Mouse (Mus musculus): ENCODE data around the gene Dnah6.

The Dnah6 gene

DNA sequence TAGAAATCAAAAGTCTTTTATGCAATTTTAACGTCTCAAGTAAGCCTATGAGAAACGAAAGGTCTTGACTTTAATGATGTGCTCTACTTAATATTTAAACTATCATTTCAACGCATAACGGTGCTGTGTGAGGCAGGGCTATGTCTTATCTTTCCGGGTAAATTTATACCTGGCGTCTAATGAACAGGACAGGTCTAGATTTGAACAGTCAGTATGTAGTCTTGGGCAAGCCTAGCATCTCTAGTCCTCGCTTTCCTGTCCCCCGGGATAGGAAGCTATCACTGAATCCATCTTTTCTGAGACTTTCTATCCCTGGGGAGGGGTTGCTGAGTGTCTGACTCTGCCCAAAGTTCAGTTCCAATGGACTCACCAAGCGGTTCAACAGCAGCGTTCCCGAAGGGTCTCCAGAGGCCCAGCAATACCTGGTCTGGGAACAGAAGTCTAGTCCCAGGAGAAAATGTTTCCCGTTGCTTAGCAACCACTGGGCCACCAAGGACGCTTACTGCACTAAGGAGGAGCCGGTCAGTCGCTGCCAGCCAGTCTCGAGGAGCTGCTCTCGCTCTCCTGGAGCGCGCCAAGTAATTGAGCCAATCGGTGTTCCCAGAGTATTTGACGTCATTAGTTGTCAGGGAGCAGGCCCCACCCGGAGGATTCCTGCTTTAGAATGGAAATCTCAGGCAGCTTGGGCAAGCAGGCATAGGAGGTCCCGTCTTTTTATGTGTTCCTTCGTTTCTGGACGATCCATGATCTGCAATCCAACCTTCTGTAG, at the start of gene Dnah6:
Gene Dnah6, minus strand, starts transcription at position 463 of the 769 bp plus-strand sequence.
- peak; percentile 45 to 52 for DNase-seq

DNA sequence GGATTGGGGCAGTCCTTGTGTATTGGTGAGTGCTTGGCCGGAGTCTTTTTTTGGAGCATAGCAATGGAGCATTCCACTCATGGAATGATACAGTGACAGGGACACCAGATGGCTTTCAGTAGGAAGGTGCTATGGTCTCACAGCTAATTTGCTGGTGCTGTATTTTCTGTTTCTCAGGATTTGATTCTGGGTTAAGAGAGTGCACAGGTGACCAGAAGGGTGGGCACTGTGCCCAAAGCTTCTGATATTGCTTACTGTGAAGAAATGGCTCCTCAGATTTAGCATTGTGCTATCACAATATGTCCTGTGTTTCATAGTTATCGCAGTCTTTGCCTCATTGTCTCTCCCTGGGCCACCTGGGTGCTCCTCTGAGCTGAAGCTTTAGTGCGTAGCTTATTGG, 47.9 kb upstream of the Dnah6 start:
- DNase-seq = no peak

DNA sequence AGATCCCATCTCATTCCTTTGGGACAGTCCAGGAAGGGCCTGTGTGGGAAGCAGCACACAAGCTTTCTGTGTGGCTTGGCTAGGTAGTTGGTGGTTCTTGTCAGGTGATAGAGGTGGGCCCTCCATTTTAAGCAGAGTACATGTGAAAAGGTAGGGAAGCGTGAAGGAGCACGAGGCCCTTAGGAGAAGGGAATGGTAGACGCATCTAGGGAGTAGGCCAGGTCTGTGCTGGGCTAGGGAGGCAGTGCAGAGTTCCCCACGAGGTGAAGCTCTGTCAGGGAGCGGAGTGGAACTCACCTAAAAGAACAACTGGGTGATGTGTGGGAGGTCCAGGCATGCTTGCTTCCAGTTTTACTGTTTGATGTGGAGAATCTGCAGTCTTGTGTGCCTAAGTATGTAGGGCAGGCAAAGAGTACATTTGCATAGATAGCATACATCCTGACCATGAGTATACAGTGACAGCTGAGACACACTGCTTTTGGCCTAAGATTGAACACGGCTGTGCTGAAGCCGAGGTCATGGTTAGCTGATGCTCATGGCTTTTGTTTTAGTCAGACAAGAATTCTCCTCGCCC, 46.4 kb upstream of the Dnah6 start:
- no peak for DNase-seq

DNA sequence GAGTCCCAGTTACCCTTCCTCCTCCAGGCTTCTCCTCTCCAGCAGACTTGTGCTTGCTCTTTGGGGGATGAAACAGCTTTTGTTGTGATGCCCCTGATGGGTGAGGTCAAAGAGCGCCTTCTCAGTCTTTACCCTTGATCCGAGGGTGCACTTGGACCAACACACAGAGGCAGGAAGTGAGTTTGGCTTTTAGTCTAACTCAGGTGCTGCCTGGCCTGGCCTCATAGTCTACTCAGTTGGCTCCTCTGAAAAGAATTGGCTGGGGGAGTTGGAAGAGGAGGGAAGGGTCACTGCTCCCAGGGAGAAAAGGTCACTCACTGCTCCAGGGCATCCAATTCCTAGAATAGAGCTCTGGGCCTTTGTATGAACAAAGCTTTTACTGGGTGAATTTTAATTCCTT, 43.4 kb upstream of the Dnah6 start:
- DNase-seq = no peak

DNA sequence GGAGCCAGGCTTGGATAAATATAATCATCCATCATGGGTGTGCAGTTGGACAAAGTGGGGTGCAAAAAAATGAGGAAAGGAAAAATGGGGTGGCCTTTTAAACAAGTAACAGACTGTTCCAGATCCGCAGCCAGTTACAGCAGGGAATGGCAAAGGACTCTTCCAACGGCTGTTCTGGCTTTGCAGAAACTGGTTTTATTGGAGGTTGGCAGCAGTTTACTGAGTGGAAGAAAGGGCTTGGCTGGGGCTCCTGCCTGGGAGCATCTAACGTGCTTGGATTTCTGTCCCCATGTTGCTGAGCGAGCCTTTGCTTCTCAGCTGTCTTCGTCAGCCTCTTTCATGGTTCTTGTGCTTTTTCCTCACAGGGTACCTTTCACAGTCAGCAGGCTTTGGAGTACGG, 38.7 kb upstream of the Dnah6 start:
- no peak for DNase-seq

DNA sequence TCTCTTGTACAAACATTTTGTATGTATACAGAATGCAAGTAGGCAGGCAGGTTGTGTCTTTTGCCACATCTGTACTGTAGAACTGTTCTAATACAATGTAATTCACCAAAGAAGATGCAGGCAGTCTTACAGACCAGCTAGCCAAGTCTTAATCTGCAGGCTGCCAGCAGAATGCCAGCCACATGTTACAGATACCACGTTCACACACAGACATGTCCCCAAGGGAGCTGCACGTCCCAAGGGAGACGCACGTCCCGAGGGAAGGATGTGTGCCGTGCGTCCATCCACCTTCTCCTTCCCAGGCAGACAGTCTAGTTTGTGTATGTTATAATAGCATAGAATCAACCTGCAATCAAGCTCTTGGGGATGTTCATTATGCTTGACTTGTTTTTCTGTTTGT, 35.6 kb upstream of the Dnah6 start:
- DNase-seq = no peak

DNA sequence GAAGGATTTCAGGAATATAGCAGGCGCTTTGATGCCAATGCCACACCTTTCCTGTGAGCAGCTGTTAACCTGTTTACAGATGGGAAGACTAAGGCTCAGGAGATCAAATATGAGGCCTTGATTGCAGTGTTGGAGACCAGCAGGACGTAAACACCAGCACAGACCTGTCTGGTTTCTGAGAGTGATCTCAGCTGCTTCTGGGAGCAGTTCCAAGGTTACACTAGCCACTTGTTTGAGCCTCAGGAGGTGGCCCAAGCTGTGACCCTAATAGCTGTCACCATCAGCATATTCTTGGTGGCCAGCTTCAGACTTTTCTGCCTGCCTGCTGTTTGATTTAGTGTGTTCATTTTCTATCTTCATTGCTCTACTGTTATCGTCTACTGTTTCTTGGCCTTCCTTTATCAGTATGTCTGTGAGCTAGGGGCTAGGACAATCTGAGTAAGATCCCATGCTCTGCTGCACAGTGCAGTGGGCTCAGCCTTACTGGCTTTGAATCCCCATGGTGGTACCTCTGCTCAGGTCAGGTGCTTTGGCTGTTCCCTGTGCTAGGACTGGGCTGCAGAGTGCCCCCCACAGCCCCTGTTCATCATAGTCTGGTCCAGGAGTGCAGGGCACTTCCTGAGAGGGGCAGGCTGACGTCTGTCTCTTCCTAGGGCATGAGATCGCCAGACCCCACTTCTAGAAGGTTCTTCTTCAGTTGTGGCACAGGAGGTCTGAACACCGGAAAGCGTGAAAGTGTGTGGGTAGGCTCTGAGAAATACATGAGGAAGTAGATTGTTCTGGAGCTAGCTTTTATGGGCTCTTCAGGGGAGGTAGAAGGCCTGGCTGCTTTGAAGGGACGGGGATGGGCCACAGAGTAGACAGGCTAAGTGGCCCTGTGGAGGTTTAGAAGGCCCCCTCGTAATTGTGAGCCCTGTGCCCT, 33.1 kb upstream of the Dnah6 start:
- peak in 1 of 2 experiments; percentile 20 for DNase-seq

DNA sequence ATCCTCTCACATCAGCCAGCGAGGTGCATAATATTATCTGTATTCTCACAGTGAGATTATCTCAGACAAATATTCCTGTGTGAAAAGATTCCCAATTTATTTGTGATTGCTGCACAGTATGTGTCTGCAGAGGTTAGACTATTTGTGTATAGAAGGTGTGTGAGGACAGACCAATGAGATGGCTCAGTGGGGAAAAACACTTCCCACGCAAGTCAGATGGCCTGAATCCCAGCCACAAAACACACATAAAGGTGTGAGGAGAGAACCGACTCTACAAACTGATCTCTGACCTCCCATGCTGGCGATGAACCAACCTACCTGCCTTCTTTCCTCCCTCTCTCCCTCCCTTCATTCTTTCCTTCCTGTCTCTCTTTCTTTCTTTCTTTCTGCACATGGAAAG, 32.1 kb upstream of the Dnah6 start:
- DNase-seq = no peak

DNA sequence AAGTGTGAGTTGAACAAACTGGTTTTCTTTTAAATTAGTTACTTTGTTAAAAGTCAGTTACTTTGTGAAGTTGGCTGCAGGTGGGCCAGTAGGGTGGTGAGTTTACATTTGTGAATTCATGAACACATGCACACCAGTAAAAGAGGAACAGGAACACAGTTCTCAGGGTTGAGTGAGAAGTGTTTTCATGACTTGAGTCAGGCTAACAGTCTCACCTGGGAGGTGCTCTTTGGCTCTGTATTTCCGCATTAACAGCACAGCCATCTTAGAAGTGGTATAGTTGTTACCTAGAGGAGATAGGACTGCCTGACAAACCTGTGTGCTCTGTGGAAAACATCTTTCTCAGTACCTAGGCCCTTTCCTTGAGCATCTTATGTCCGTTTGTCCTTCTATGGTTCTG, 31.6 kb upstream of the Dnah6 start:
- no peak for DNase-seq

DNA sequence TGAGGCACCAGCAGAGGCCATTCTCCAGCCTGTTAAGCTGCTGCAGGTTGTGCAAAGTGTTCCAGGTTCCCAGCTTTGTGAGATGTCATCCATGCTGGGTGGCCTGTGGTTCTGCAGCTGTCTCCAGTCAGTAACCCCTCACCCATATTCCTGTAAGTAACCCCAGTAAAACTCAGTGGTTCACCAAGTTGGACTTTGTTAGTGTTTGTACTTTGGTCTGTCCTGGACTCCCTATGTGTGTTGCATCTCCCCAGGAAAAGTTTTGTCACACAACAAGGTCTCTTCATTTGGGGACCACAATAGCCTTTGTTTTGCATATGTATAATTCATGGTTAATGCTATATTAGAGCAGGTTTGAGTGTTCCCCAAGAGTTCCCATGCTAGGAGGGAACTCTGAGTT, 30.9 kb upstream of the Dnah6 start:
- no peak for DNase-seq

DNA sequence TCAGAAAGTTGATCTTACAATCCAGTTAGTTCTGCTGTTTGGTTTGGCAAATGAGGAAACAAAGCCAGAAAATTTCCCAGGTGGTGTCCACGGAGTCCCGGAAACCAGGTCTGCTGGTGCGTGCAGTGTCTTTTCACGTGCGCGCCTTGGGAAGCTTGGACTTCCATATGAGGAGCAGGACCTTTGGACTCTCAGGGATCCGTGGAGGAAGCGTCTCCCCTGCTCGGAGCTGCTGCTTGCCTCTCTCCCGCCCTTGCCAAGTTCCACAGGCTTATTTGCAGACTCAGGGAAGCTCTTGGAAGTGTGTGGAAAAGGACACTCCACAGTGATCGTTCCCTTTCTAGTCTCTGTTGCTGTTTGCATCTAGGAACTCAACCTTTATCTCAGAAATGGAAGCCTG, 29.9 kb upstream of the Dnah6 start:
- no peak for DNase-seq

DNA sequence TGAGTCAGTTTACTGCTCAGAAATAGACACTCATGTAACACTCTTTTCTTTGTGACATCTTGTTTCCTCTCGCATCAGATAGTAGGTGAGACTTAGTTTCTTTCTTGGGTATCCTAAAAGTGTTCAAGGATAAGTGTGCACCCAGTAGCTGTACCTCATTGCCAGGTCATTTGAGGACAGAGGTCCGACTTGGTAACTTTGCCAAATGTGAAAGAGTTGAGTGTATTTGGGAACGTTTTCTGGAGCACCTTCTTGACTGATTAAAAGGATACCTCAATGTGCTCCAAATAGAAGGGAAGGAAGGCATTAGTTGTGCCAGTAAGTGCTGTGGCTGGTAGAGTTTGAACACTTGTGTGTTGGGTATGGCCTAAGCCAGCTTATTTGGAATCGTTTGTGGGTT, 28.4 kb upstream of the Dnah6 start:
- no peak for DNase-seq

DNA sequence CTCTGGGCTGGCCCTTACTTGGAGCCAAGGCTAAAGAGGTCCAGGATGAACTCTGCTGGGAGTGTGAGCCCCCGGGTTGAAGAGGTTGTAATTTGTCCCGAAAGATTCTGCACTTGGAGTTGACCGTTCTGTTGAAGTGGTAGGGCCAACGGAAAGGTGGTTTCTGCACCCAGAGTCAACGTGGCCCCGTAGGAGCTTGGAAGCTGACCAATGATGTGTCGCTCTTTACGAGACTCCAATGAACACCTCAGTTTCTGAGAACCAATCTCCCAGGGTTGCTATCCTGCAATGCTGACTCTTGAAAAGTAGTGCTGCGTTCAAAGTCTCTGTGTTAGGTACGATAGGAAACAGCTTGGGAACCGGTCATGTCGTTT, 27.6 kb upstream of the Dnah6 start:
- DNase-seq = peak in 1 of 2 experiments; percentile 5

DNA sequence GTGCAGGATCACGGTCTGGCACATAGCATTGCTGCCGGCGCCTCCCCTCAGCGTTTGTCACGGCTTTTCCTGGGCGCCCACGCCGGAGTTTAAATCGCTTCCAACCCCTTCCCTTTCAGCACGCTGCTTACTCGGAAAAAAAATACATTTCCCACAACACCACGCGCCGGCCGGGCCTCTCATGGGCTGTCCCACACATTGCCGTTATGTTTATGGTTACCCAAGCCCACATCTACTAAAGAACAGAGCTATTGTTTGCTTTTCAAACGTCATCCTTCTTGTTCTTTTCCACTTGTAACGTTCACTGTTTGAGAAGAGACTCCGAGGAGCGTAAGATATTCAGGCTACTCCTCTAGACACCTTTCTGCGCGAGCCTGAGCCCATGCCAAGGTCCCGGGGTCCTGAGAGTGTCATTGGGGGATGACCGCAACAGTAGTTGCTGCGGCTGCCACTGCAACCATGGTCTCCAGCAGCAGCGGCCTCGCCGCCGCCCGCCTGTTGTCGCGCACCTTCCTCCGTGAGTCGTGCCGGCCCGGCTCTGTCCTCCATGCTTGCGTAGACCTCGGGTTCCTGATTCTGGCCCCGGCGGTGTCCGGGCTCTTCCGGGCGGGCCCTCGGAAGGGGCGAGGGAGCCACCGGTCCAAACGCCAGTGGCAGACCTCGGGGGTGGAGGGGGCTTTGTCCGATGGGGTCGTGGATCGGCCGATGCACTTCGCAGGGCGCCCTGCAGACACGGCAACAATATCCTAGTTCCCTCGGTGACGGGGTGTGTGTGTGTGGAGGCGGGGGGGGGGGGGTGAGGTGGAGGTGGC, 27.0 kb upstream of the Dnah6 start, which contains the start of gene Suclg1:
Gene Suclg1, plus strand, starts transcription at position 146 of the 812 bp plus-strand sequence.
- peak; percentile 81 for DNase-seq

DNA sequence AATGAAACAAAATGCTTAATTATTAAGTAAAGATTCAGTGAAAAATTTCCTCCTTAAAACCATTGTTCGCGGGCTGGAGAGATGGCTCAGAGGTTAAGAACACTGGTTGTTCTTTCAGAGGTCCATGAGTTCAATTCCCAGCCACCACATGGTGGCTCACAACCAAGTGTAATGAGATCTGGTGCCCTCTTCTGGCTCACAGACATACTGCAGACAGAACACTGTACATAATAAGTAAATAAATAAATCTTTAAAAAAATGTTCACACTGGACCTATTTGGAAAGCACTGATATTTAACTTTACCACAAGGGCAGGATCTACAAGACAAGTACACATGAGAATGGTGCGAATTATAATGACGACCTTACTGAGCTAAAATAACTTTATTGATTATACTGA, 26.0 kb upstream of the Dnah6 start:
- DNase-seq = peak in 1 of 2 experiments; percentile 18

DNA sequence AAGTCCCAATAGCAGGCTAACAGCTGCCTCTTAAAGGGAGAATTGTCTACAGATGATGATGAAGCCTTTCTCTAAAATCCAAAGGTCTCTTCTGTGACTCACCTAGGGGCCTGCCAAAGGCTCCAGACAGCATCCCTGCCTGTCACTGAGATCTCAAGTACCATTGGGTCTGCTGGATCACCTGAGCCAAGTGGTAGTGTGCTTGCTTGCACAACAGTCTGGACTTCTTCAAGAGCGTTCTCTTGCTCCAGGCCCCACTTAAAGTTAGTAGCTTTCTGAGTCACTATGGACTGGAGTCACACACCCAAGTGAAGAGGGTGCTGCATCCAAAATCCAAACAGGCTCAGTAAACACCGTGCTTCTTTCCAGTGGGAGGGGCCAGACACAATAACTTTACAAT, 25.4 kb upstream of the Dnah6 start:
- DNase-seq = no peak

DNA sequence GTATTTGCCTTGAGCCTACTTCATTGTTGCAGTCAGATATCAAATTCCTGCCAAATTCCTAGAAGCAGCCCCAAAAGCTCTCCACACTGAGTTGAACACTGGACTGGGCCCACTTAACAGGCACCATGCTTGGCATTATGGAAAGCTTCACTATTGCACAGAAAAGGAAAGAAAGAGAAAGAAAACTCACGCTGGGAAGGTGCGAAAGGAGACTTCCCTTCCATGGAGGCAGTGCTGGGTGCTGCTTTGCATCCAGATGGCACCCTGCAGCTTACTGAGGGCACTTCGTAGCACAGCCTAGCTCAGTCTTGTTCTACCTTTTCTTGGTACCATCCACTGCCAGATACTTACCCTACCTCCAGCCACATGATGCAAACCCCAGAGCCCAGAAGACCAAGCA, 14.2 kb upstream of the Dnah6 start:
- no peak for DNase-seq

DNA sequence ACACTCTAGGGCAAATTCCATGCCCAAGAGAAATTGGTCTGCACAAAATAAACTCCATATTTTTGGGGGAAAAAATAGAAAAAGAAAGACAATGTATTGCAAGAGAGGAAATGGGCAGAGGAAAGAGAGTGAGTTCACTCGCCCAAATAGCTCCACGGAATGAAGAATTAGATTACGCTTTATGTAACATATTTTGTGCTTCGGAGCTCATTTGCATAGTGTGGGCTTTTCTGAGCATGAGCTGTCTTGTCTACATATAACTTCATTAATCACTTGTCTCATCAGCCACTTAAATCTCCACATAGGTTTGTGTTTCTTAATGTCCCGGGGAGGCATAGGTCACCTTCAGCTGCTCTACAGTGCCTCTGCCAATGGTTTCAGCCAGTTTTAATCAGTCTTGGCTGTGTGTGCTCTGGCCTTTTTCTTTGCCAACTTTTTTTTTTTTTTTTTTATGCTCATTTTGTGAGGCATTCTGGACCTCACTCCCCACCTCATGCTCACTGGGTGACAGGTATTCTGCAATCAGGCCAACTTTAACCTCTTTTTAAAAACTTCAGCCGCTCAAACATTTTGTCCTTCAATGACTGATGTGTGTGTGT, 12.9 kb upstream of the Dnah6 start:
- DNase-seq = no peak

DNA sequence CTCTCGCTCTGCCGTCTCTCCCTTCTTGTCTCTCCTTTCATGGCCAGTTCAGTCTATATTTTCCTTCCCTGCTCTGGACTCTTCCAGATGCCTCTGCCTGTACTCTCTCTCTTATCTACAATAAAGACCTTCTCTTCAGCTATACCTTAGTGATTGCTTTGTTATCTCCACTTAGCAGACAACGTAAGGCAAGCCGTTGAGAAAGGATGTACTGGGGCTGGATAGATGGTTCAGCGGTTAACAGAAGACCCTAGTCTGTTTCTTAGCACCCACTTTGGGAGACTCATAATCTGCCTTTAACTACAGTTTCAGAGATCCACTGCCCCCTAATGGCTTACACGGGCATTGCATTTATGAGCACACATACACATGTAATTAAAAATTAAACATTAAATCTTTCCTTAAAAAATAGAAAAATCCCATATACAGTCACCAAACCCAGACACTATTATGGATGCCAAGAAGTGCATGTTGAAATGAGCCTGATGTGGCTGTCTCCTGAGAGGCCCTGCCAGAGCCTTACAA, 11.8 kb upstream of the Dnah6 start:
- peak in 1 of 2 experiments; percentile 25 for DNase-seq

DNA sequence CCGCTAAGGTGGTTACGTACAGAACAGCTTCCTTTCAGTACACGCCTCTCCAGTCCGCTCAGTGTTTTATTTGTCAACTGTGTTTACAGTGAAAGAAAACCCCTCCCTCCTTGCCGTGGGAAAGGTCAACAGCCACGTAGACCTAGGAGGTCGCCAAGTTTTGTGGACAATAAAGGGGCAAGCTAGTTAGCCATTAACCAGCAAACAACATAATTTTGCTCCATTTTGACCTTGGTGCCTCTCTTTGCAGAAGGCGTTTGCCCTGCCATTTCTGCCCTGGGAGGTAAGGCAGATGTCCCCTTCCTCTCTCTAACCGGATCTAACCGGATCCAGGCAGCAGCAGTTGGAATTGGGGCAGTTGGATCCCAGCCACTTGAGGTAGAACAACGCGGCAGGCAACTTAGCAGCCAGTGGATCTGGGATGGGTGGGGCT, 10.7 kb upstream of the Dnah6 start:
- DNase-seq = no peak

DNA sequence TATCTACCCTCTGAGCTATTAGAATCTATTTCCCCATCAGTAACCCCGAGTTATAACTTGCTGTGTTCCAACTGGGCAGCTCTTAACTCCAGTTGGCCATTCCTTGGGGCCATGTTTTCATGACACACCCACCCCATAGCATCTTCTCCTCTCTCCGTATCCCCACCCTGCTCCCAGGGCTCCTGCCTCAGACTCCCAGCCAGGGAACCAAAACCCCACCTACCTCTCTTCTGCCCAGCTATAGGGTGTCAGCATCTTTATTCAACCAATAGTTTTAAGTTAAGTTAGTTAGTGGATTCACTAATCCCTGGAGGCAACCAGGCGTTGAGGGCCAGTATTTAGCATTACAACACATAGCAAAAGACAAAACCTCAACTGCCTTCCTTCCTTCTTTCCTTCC, 7.4 kb upstream of the Dnah6 start:
- DNase-seq = no peak

DNA sequence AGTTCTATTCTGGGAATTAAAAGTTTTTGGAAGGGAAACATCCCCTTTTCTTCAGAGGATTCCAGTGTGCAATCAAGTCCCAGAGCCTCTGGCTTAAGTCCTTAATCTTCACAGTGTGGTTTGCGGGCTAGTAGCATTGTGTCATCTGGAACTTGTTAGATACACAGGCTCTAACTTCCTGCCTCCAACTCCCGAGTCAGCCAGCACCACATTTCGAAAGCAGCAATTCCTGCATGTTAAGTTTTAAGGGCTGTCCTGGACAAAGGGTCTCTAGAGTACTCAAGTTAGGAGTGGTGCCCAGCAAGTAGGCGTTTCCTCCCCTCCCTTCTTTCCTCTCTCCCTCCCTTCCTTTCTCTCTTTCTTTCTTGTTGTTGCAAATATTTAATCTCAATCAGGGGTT, 7.0 kb upstream of the Dnah6 start:
- no peak for DNase-seq
